ENCODE assay signal across 8 mouse cellular contexts in genomic region chr11:19760861-19761693, GRCm38 (mm10).
DNase-seq lines count a peak whose midpoint lies in the region; ATAC-seq and TF ChIP-seq lines count a peak whose summit lies in the region.

No protein-coding gene starts in this region.

- peak; percentile 88 for DNase-seq in 3T3-L1 (ENCODE audit: low read depth, low spot score)
- DNase-seq in adrenal gland, postnatal 10 days = peak; percentile 74
- DNase-seq in embryonic facial prominence, embryonic 10.5 days (ENCODE audit: low spot score) = peak; percentile 65
- DNase-seq in left cerebral cortex, postnatal 14 days (ENCODE audit: low spot score in 2 of 2) = peak; percentile 73 to 75
- DNase-seq in right cerebral cortex, postnatal 36 days (ENCODE audit: low spot score in 2 of 2) = peak; percentile 31 to 35

- peak overlapping the region; percentile 30 for H3K27ac ChIP-seq in embryonic facial prominence, embryonic 10.5 days (replicated peaks)
- H3K27ac ChIP-seq in intestine, postnatal 0 days (ENCODE audit: low read depth, low read length) = no peak overlapping the region

- peak overlapping the region; percentile 34; the same call in 1 of the 2 replicates for H3K4me3 ChIP-seq in embryonic facial prominence, embryonic 10.5 days
- peak overlapping the region; percentile 27 for H3K4me3 ChIP-seq in intestine, postnatal 0 days (ENCODE audit: low read depth, low read length)

- no peaks in the 10 kb centered on the region for H3K36me3 ChIP-seq in embryonic facial prominence, embryonic 10.5 days (replicated peaks)
- no peaks in the 10 kb centered on the region for H3K36me3 ChIP-seq in intestine, postnatal 0 days (ENCODE audit: control insufficient read depth, insufficient read depth)

- H3K4me2 ChIP-seq in intestine, postnatal 0 days (replicated peaks; ENCODE audit: low read depth) = peak overlapping the region; percentile 57

- H3K4me1 ChIP-seq in embryonic facial prominence, embryonic 10.5 days = peaks cover 12% of the 10 kb centered on the region
- no peaks in the 10 kb centered on the region for H3K4me1 ChIP-seq in intestine, postnatal 0 days (replicated peaks; ENCODE audit: control insufficient read depth, insufficient read depth, low read length)

- intact Hi-C loops in left cerebral cortex, postnatal 14 days (cut with DNase I) = loop anchor here (2.0 to 5.0 kb wide), 2 partner anchors 734 to 884 kb away; no protein-coding TSS in a partner anchor

- no peak overlapping the region; the same call in 1 of the 2 replicates for H3K9ac ChIP-seq in intestine, postnatal 0 days (ENCODE audit: low read depth, low read length)

- no peaks in the 10 kb centered on the region for H3K9me3 ChIP-seq in embryonic facial prominence, embryonic 10.5 days
- no peaks in the 10 kb centered on the region for H3K9me3 ChIP-seq in intestine, postnatal 0 days (ENCODE audit: control insufficient read depth)

- TF ChIP-seq CTCF in intestine, postnatal 0 days (IDR thresholded peaks at IDR 0.05; ENCODE audit: low read depth) = peak; percentile 88

- 18% methylated on average over 16 of the region's 16 CpGs for WGBS in embryonic facial prominence, embryonic 10.5 days
- WGBS in intestine, postnatal 0 days = 10% methylated on average over 16 of the region's 16 CpGs

- peaks cover 34% of the 10 kb centered on the region for H3K27me3 ChIP-seq in embryonic facial prominence, embryonic 10.5 days (replicated peaks; ENCODE audit: low read depth, poor library complexity, severe bottlenecking)
- 0 out of 2 replicates have a peak, but pooled peaks cover 7% of the 10 kb centered on the region for H3K27me3 ChIP-seq in intestine, postnatal 0 days (replicated peaks; ENCODE audit: control insufficient read depth, insufficient read depth, low read length)

- ATAC-seq in granulocyte monocyte progenitor cell, adult 5-6 weeks (replicated peaks; ENCODE audit: poor library complexity, severe bottlenecking) = peak; percentile 46; the same call in 1 of the 2 replicates
- no peak for ATAC-seq in intestine, postnatal 0 days
- 0 out of 2 replicates have a peak, but pooled peaks have one; percentile 65 for ATAC-seq in megakaryocyte-erythroid progenitor cell, adult 5-6 weeks (replicated peaks; ENCODE audit: low FRiP score, low TSS enrichment, poor library complexity, severe bottlenecking)

Comparison
In these comparisons a context has a peak if more than half of its experiments do, and no peak if none do; other contexts are left out.
1. DNase-seq: peak in every context shown above with its lines; median percentile 88 in 3T3-L1; 74 in adrenal gland, postnatal 10 days; 74 in left cerebral cortex, postnatal 14 days; 65 in embryonic facial prominence, embryonic 10.5 days; 33 in right cerebral cortex, postnatal 36 days.